ENCODE assay signal across 11 mouse cellular contexts in genomic region chr13:59741697-59742096, GRCm38 (mm10). TPM values are rescaled to one million over a fixed set of nuclear protein-coding genes. Genes with fewer than 3 reads are reported as not detected.
DNase-seq lines count a peak whose midpoint lies in the region; ATAC-seq and TF ChIP-seq lines count a peak whose summit lies in the region.
"Had no signal": no experiment of that assay in that cellular context is flagged by ENCODE, and none has a peak within 500 bp of the region (broad histone marks: within the 10 kb centered on the region; RNA-seq: fewer than 3 reads in every experiment).

No protein-coding gene starts in this region.

- TF ChIP-seq POLR2A in liver, adult 2 months (IDR thresholded peaks at IDR 0.05; ENCODE audit: extremely low read depth, insufficient read depth, low read length): no peak

- H3K4me3 ChIP-seq in heart, embryonic 11.5 days (ENCODE audit: low read depth, low read length): no peak overlapping the region
- no peak overlapping the region for H3K4me3 ChIP-seq in liver, adult 2 months (ENCODE audit: insufficient read depth, low read depth, low read length)
- H3K4me3 ChIP-seq in forebrain, embryonic 12.5 days (replicated peaks): no peak overlapping the region
- H3K4me3 ChIP-seq: megakaryocyte, embryonic 14.5 days; stomach, embryonic 15.5 days had no signal

- TF ChIP-seq CTCF in liver, adult 2 months (IDR thresholded peaks at IDR 0.05; ENCODE audit: low read depth, low read length): peak; percentile 15; the same call in 1 of the 2 replicates

- no peak overlapping the region for H3K27ac ChIP-seq in heart, embryonic 11.5 days (ENCODE audit: low read depth, low read length)
- no peak overlapping the region for H3K27ac ChIP-seq in liver, adult 2 months (replicated peaks; ENCODE audit: insufficient read depth, low read depth, low read length)
- H3K27ac ChIP-seq in forebrain, embryonic 12.5 days: no peak overlapping the region
- H3K27ac ChIP-seq: stomach, embryonic 15.5 days had no signal

- no peaks in the 10 kb centered on the region for H3K36me3 ChIP-seq in heart, embryonic 11.5 days (ENCODE audit: control insufficient read depth, insufficient read depth, low read length)
- H3K36me3 ChIP-seq in liver, adult 2 months (ENCODE audit: control insufficient read depth, insufficient read depth, low read length): no peaks in the 10 kb centered on the region
- H3K36me3 ChIP-seq in forebrain, embryonic 12.5 days (replicated peaks): no peaks in the 10 kb centered on the region
- H3K36me3 ChIP-seq: stomach, embryonic 15.5 days had no signal

- no peaks in the 10 kb centered on the region for H3K79me2 ChIP-seq in liver, adult 2 months (ENCODE audit: control insufficient read depth, insufficient read depth, low read length)

- no peaks in the 10 kb centered on the region for H3K4me1 ChIP-seq in heart, embryonic 11.5 days (ENCODE audit: control insufficient read depth, insufficient read depth, low read length)
- H3K4me1 ChIP-seq in liver, adult 2 months (ENCODE audit: control insufficient read depth, insufficient read depth, low read length): no peaks in the 10 kb centered on the region
- H3K4me1 ChIP-seq in forebrain, embryonic 12.5 days: no peaks in the 10 kb centered on the region
- H3K4me1 ChIP-seq: stomach, embryonic 15.5 days had no signal

- H3K9me3 ChIP-seq in heart, embryonic 11.5 days (replicated peaks; ENCODE audit: control insufficient read depth, low read length): no peaks in the 10 kb centered on the region
- no peaks in the 10 kb centered on the region for H3K9me3 ChIP-seq in forebrain, embryonic 12.5 days
- H3K9me3 ChIP-seq: stomach, embryonic 15.5 days had no signal

- no peak for ATAC-seq in heart, embryonic 11.5 days (replicated peaks; ENCODE audit: insufficient number of reproducible peaks, low FRiP score, low TSS enrichment)
- no peak for ATAC-seq in forebrain, embryonic 12.5 days (ENCODE audit: low FRiP score)
- ATAC-seq: activated CD4-positive, CD25-positive, alpha-beta regulatory T cell, adult 4 months had no signal

- no peaks in the 10 kb centered on the region for H3K27me3 ChIP-seq in heart, embryonic 11.5 days (ENCODE audit: control insufficient read depth, insufficient read depth, low read length)
- H3K27me3 ChIP-seq in liver, adult 2 months (ENCODE audit: control insufficient read depth, insufficient read depth, low read length): no peaks in the 10 kb centered on the region
- H3K27me3 ChIP-seq in forebrain, embryonic 12.5 days: no peaks in the 10 kb centered on the region
- H3K27me3 ChIP-seq: stomach, embryonic 15.5 days had no signal

- no peak overlapping the region for H3K9ac ChIP-seq in heart, embryonic 11.5 days (ENCODE audit: low read depth, low read length)
- no peak overlapping the region for H3K9ac ChIP-seq in liver, adult 2 months (ENCODE audit: low read depth, low read length)
- H3K9ac ChIP-seq in forebrain, embryonic 12.5 days: no peak overlapping the region
- H3K9ac ChIP-seq: stomach, embryonic 15.5 days had no signal

- H3K4me2 ChIP-seq in heart, embryonic 11.5 days: no peak overlapping the region
- H3K4me2 ChIP-seq in forebrain, embryonic 12.5 days: no peak overlapping the region
- H3K4me2 ChIP-seq: stomach, embryonic 15.5 days had no signal

- WGBS in heart, embryonic 11.5 days (ENCODE audit: insufficient replicate concordance): 72% methylated on average over 10 of the region's 10 CpGs
- WGBS in liver, adult 2 months: 68% methylated on average over 10 of the region's 10 CpGs
- 82% methylated on average over 10 of the region's 10 CpGs for WGBS in forebrain, embryonic 12.5 days

- peak; percentile 46 for DNase-seq in heart, postnatal 4 days
- peak; percentile 8 for DNase-seq in thymus, postnatal 0 days (ENCODE audit: low spot score)
- no peak for DNase-seq in thymus, postnatal 36 days
- DNase-seq in liver, adult 2 months (ENCODE audit: extremely low read depth, low read depth, low spot score): no peak
- DNase-seq in thymus, postnatal 4 days: peak; percentile 63
- no peak for DNase-seq in cerebellum, adult 11 months

RNA-seq across cellular contexts. Expression of gene 1700014D04Rik, which starts 4.9 kb away (rescaled TPM):
- total RNA-seq in heart, postnatal 4 days (2021): under 1 TPM; 0.14 to 0.38 TPM
- polyA plus RNA-seq in heart, embryonic 11.5 days (2014; fragmentation: Nextera tagmentation; extraction: Ambion mirVana): not detected in 2 replicates
- polyA plus RNA-seq in thymus, postnatal 0 days (2015; fragmentation: Nextera tagmentation; extraction: Ambion mirVana): not detected in 2 replicates
- not detected in 2 replicates for total RNA-seq in liver, adult 2 months (2014; rRNA removed)
- polyA plus RNA-seq in liver, adult 2 months (2012; rRNA removed): not detected in 2 replicates
- polyA plus RNA-seq in forebrain, embryonic 12.5 days (2016; fragmentation: Nextera tagmentation; extraction: Ambion mirVana): 0.05 TPM in 1 of 2 replicates, not detected in the other
- polyA plus RNA-seq: activated CD4-positive, CD25-positive, alpha-beta regulatory T cell, adult 4 months; stomach, embryonic 15.5 days had no signal

RNA-seq across cellular contexts. Expression of gene Spata31d1d, which starts 10.1 kb away (rescaled TPM):
- not detected for total RNA-seq in heart, postnatal 4 days (2021)
- polyA plus RNA-seq in heart, embryonic 11.5 days (2014; fragmentation: Nextera tagmentation; extraction: Ambion mirVana): not detected in 2 replicates
- polyA plus RNA-seq in thymus, postnatal 0 days (2015; fragmentation: Nextera tagmentation; extraction: Ambion mirVana): not detected in 2 replicates
- total RNA-seq in liver, adult 2 months (2014; rRNA removed): not detected in 2 replicates
- polyA plus RNA-seq in liver, adult 2 months (2012; rRNA removed): not detected in 2 replicates
- polyA plus RNA-seq in forebrain, embryonic 12.5 days (2016; fragmentation: Nextera tagmentation; extraction: Ambion mirVana): not detected in 2 replicates
- polyA plus RNA-seq: activated CD4-positive, CD25-positive, alpha-beta regulatory T cell, adult 4 months; stomach, embryonic 15.5 days had no signal

RNA-seq across cellular contexts. Expression of gene Isca1, which starts 27.9 kb away (rescaled TPM):
- 100 to 1,000 TPM; 158 to 168 TPM for total RNA-seq in heart, postnatal 4 days (2021)
- 168 and 171 TPM in 2 replicates for polyA plus RNA-seq in heart, embryonic 11.5 days (2014; fragmentation: Nextera tagmentation; extraction: Ambion mirVana)
- polyA plus RNA-seq in thymus, postnatal 0 days (2015; fragmentation: Nextera tagmentation; extraction: Ambion mirVana): 68.9 and 73.8 TPM in 2 replicates
- 32.4 and 38.9 TPM in 2 replicates for total RNA-seq in liver, adult 2 months (2014; rRNA removed)
- 52.8 and 56.9 TPM in 2 replicates for polyA plus RNA-seq in liver, adult 2 months (2012; rRNA removed)
- 111 and 113 TPM in 2 replicates for polyA plus RNA-seq in forebrain, embryonic 12.5 days (2016; fragmentation: Nextera tagmentation; extraction: Ambion mirVana)

RNA-seq across cellular contexts. Expression of gene Spata31d1b, which starts 29.6 kb away (rescaled TPM):
- total RNA-seq in heart, postnatal 4 days (2021): not detected
- polyA plus RNA-seq in heart, embryonic 11.5 days (2014; fragmentation: Nextera tagmentation; extraction: Ambion mirVana): not detected in 2 replicates
- polyA plus RNA-seq in thymus, postnatal 0 days (2015; fragmentation: Nextera tagmentation; extraction: Ambion mirVana): 0.04 TPM in 2 replicates
- total RNA-seq in liver, adult 2 months (2014; rRNA removed): not detected in 2 replicates
- polyA plus RNA-seq in liver, adult 2 months (2012; rRNA removed): not detected in 2 replicates
- not detected in 2 replicates for polyA plus RNA-seq in forebrain, embryonic 12.5 days (2016; fragmentation: Nextera tagmentation; extraction: Ambion mirVana)
- polyA plus RNA-seq: activated CD4-positive, CD25-positive, alpha-beta regulatory T cell, adult 4 months; stomach, embryonic 15.5 days had no signal

RNA-seq across cellular contexts. Expression of gene Spata31d1a, which starts 31.6 kb away (rescaled TPM):
- not detected for total RNA-seq in heart, postnatal 4 days (2021)
- not detected in 2 replicates for polyA plus RNA-seq in heart, embryonic 11.5 days (2014; fragmentation: Nextera tagmentation; extraction: Ambion mirVana)
- polyA plus RNA-seq in thymus, postnatal 0 days (2015; fragmentation: Nextera tagmentation; extraction: Ambion mirVana): not detected in 2 replicates
- total RNA-seq in liver, adult 2 months (2014; rRNA removed): not detected in 2 replicates
- not detected in 2 replicates for polyA plus RNA-seq in liver, adult 2 months (2012; rRNA removed)
- 0.17 and 0.28 TPM in 2 replicates for polyA plus RNA-seq in forebrain, embryonic 12.5 days (2016; fragmentation: Nextera tagmentation; extraction: Ambion mirVana)
- polyA plus RNA-seq: activated CD4-positive, CD25-positive, alpha-beta regulatory T cell, adult 4 months; stomach, embryonic 15.5 days had no signal

Comparison
In these comparisons a context has a peak if more than half of its experiments do, and no peak if none do; other contexts are left out.
1. DNase-seq: peak in heart, postnatal 4 days (single experiment), thymus, postnatal 0 days (single experiment) and thymus, postnatal 4 days (single experiment); none in thymus, postnatal 36 days (0 of 2), liver, adult 2 months (single experiment) and cerebellum, adult 11 months (single experiment).